Mouse (Mus musculus) testis, adult 2 months (tissue): Measurements from ENCODE around the gene Cacng2.

Experiments used
- CTCF ChIP-seq: fragments of 200-500 bp; IDR thresholded peaks from 2 replicates; pipeline ENCODE4 v1.5.1; 2012; ENCODE audit warnings: low read depth, mild to moderate bottlenecking, inconsistent platforms, low read length, moderate library complexity; ENCODE audit not compliant: control insufficient read depth, insufficient read depth, insufficient replicate concordance
- POLR2A ChIP-seq: fragments of 200-500 bp; IDR thresholded peaks from 2 replicates; pipeline ENCODE4 v1.6.1; 2012; ENCODE audit warnings: low read depth, mild to moderate bottlenecking, inconsistent platforms, low read length, moderate library complexity; ENCODE audit not compliant: control insufficient read depth

DNA sequence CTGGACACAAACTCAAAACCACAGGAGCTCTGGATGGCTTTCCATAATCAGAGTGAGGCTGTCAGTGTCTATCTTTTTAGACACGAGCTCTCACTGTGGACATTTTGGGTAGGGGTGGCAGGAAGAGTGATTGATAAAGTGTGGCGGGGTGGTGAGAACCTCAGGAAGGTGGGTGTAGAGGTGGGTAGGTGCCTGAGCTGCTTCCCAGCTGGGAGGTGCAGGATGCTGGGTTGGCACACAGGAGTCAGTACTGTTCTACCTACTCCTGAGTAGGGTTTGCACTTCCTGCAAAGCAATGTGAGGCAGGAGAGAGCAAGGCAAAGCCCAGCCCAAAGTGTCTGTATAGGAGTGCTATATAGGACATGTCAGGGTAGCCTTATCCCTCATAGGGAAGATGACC is 69.9 kb downstream of the Cacng2 start:
- TF ChIP-seq CTCF (no peak), POLR2A (no peak)
